Mouse (Mus musculus) cerebellum, postnatal 25 days (tissue): ENCODE data around the gene Tomm20.

Experiments used
- DNase-seq, 2 experiments: peaks; one replicate each; pipeline ENCODE4 v3.0.0; 2021; ENCODE audit warnings: mixed read lengths in 2 of 2

Gene Tomm20

GRCm38 (mm10) chr8:126961516-126961915 lies 15.9 kb upstream of the Tomm20 start:
- no peak for DNase-seq

GRCm38 (mm10) chr8:126951900-126952636 lies 6.4 kb upstream of the Tomm20 start:
- no peak for DNase-seq

GRCm38 (mm10) chr8:126949527-126949926 lies 3.9 kb upstream of the Tomm20 start:
- no peak for DNase-seq

GRCm38 (mm10) chr8:126946444-126946843 lies 800 bp upstream of the Tomm20 start:
- no peak for DNase-seq

- peak; percentile 20 to 43 for DNase-seq
Observed at GRCm38 (mm10) chr8:126944781-126945691, 608 bp downstream of the Tomm20 start.

GRCm38 (mm10) chr8:126943565-126943964 lies 2.1 kb downstream of the Tomm20 start:
- DNase-seq = no peak

- DNase-seq = no peak
Observed at GRCm38 (mm10) chr8:126937337-126937736, 8.3 kb downstream of the Tomm20 start.

- DNase-seq = no peak
Observed at GRCm38 (mm10) chr8:126935932-126936331, 9.7 kb downstream of the Tomm20 start.

- DNase-seq = no peak
Observed at GRCm38 (mm10) chr8:126935387-126935786, 10.3 kb downstream of the Tomm20 start.

GRCm38 (mm10) chr8:126932656-126933055 lies 13.0 kb downstream of the Tomm20 start:
- DNase-seq = no peak

GRCm38 (mm10) chr8:126932249-126932648 lies 13.4 kb downstream of the Tomm20 start:
- DNase-seq = no peak

GRCm38 (mm10) chr8:126931720-126932119 lies 13.9 kb downstream of the Tomm20 start:
- no peak for DNase-seq

- peak; percentile 62 to 78 for DNase-seq
Observed at GRCm38 (mm10) chr8:126929607-126930161, 16.0 kb downstream of the Tomm20 start.

- peak; percentile 42 to 66 for DNase-seq
Observed at GRCm38 (mm10) chr8:126928755-126929505, 16.7 kb downstream of the Tomm20 start.

GRCm38 (mm10) chr8:126928028-126928427 lies 17.6 kb downstream of the Tomm20 start:
- DNase-seq = no peak

GRCm38 (mm10) chr8:126927058-126927457 lies 18.6 kb downstream of the Tomm20 start:
- DNase-seq = no peak

GRCm38 (mm10) chr8:126922981-126923380 lies 22.7 kb downstream of the Tomm20 start:
- DNase-seq = no peak

GRCm38 (mm10) chr8:126921432-126921831 lies 24.2 kb downstream of the Tomm20 start:
- no peak for DNase-seq

- DNase-seq = peak; percentile 79 to 86
Observed at GRCm38 (mm10) chr8:126920845-126921244, 24.8 kb downstream of the Tomm20 start.

GRCm38 (mm10) chr8:126920386-126920785 lies 25.3 kb downstream of the Tomm20 start:
- DNase-seq = no peak

- DNase-seq = no peak
Observed at GRCm38 (mm10) chr8:126919703-126920102, 25.9 kb downstream of the Tomm20 start.

GRCm38 (mm10) chr8:126919255-126919654 lies 26.4 kb downstream of the Tomm20 start:
- no peak for DNase-seq

GRCm38 (mm10) chr8:126918356-126918755 lies 27.3 kb downstream of the Tomm20 start:
- DNase-seq = no peak
